Mouse (Mus musculus) stomach, postnatal 0 days (tissue): ENCODE measurements around the gene Efemp2.

ENCODE experiments used
- CTCF ChIP-seq: IDR thresholded peaks from 2 replicates; pipeline ENCODE4 v1.5.1; 2016; ENCODE audit warnings: antibody characterized with exemption, low read depth, mild to moderate bottlenecking, moderate library complexity
- EP300 ChIP-seq: optimal IDR thresholded peaks from 2 replicates; pipeline ENCODE3; 2016; ENCODE audit warnings: antibody characterized with exemption

GRCm38 (mm10) chr19:5481398-5481797 lies 7.6 kb downstream of the Efemp2 start:
- TF ChIP-seq EP300 (no peak), CTCF (no peak)
